Mouse (Mus musculus): Measurements from ENCODE around the gene Vmn1r202.

GRCm38 (mm10) chr13:22471623-22472022 lies 33.6 kb downstream of the Vmn1r202 start, which contains the start of gene Vmn1r201:
- TF ChIP-seq GATA1 (IDR thresholded peaks at IDR 0.05; ENCODE audit: low read length): no peak
- no peak for TF ChIP-seq TAL1 (IDR thresholded peaks at IDR 0.05; ENCODE audit: low read length)
